Mouse (Mus musculus) gastrocnemius, adult 2 months (tissue): Measurements from ENCODE around the gene Wdr73. TPM values are rescaled to one million over a fixed set of nuclear protein-coding genes. Genes with fewer than 3 reads are reported as not detected.

Source experiments
- DNase-seq: peaks from one replicate; pipeline ENCODE4 v3.0.0; 2022
- H3K27ac ChIP-seq: fragments of 200-600 bp; 2 replicates; pipeline ENCODE4 v1.8.1; 2022; ENCODE audit warnings: mild to moderate bottlenecking
- H3K4me3 ChIP-seq: fragments of 200-600 bp; 2 replicates; pipeline ENCODE4 v1.8.1; 2022; ENCODE audit warnings: mild to moderate bottlenecking, moderate library complexity
- CTCF ChIP-seq: fragments of 200-600 bp; IDR thresholded peaks from 2 replicates; pipeline ENCODE4 v1.8.1; 2022; ENCODE audit warnings: antibody characterized with exemption, mild to moderate bottlenecking, moderate library complexity
- intact Hi-C: fragments of 180-260 bp; cut with DNase I; formaldehyde crosslinking; loops from one replicate; pipeline ENCODE4 v1.15.1; 2025
- total RNA-seq, 2 experiments: library from RNA; stranded (reverse); gene quantifications; 2 replicates each; pipeline ENCODE4 v1.2.3; 2021

Gene Wdr73
- total RNA-seq, 2 experiments from 2014 or later = 2.9 to 3.7 TPM

DNA sequence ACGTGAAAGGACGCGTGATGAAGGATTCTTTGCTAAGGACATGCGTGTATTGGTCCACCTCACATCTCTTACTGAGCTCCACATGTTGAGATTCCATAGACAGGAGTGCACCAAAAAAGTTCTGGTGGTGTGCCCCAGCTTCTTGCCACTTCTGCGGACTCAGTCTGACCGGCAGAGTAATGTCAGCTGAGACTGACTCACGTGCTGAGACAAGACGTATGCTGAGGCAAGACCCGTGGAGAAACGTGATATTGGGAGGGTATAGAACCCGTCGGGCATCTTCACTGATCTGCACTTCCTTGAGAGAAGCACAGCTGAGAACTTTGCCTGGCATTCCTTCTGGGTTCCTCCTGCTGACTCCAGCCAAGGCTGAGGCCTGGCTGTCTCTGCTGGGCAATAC is 56.4 kb downstream of the Wdr73 start:
- DNase-seq = no peak
- Histone ChIP-seq H3K27ac (no peak overlapping the region), H3K4me3 (no peak overlapping the region)
- TF ChIP-seq CTCF = no peak
- intact Hi-C loops = loop anchor here (5.0 kb wide), 1 partner anchor 42 kb away; no protein-coding TSS in a partner anchor

DNA sequence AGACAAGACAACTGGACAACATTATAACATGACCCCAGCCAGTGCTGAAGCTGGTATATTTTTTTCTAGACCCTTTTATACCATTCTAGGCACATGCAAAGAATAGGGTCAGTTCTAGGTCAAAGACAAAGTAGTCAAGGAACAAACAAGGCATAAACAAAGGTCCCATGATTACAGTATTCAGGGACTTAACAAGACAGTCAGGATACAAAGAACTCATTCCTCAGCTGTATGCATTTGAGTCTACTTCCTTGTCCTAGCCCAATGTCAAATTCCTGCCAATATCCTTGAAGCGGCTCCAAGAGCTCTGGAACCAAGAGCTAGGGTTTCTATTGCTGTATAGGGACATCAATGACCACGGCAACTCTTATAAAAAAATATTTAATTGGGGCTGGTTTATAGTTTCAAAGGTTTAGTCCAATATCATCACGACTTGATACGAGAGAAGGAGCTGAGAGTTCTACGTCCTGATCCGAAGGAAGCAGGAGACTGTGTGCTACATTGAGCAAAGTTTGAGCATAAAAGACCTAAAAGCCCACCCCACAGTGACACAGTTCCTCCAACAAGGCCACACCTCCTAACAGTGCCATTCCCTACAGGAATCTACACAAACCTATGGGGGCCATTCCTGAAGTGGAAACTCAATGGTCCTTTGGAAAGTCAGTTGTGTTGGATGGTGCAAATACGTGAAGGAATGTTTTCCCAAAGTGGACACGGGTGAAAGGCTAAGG is 57.0 kb downstream of the Wdr73 start:
- H3K4me3 ChIP-seq = no peak overlapping the region
- intact Hi-C loops = no loop called here
- H3K27ac ChIP-seq = no peak overlapping the region
- TF ChIP-seq CTCF = no peak
- no peak for DNase-seq

DNA sequence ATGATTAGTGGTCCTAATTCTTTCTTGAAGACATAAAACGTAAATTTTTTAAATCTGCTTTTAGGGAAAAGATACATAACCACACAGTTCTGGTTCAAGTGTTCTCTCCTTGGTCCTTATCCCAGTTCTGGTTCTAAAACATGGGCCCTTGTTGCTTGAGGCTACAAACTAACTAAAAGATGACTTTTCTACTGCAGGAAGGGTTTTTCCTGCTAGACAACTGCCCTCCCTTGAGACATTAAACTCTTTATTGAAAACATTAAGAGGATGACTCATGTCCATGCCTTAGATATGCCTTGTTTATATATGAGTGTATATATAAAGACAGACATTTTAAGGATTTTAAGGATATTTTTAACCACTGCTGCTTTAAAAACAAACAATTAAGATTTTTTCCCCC is 57.9 kb downstream of the Wdr73 start:
- no peak for TF ChIP-seq CTCF
- DNase-seq = no peak
- intact Hi-C loops = no loop called here
- H3K4me3 ChIP-seq = no peak overlapping the region
- H3K27ac ChIP-seq = no peak overlapping the region

DNA sequence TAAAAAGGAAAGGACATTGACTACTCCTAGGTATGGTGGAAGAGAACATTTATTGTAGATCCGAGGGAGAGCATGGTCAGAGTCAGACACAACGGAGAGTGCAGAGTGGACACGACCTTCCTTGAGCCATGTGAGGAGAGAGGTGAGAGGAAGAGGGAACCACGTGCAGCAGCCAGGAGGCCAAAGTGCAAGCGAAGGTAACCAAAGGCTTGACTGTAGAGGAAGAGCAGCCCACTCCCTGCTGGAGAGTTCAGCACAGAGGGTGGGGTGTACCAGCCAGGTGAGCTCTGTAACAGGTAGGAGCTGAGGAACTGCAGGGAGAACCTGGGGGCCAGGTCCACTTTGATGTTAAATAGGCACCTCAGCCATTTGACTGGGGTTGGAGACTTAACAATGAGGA is 58.9 kb downstream of the Wdr73 start:
- no peak for DNase-seq
- intact Hi-C loops = no loop called here
- TF ChIP-seq CTCF = no peak
- no peak overlapping the region for H3K4me3 ChIP-seq
- no peak overlapping the region for H3K27ac ChIP-seq

DNA sequence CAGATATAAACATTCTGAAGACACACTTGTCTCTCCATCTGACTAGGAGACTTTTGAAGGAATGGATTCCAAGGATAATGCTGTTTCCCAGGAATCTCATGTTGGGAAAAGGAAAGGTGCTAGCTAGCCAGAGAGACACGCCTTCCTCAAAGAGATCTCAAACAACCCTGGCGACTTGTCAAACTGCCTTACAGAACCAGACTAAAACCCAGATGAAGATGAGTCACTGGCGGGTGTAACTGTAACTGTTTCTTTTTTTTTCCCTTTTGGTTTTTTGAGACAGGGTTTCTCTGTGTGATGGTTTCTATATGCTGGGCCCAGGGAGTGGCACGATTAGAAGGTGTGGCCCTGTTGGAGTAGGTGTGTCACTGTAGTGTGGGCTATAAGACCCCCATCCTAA is 60.1 kb downstream of the Wdr73 start:
- Histone ChIP-seq H3K27ac (no peak overlapping the region), H3K4me3 (no peak overlapping the region)
- TF ChIP-seq CTCF = no peak
- intact Hi-C loops = no loop called here
- DNase-seq = no peak

Other genes starting within 250 kb of the Wdr73 start
- 10 to 100 TPM; 12.0 to 13.1 TPM for gene Crtc3, start 212.4 kb downstream of the Wdr73 start, total RNA-seq
- gene Iqgap1, start 75.3 kb downstream of the Wdr73 start, total RNA-seq = 10 to 100 TPM; 14.8 to 16.0 TPM
- gene Zscan2, start 40.3 kb downstream of the Wdr73 start, total RNA-seq = 1 to 10 TPM; 1.3 to 1.7 TPM
- gene Nmb, start 3.8 kb upstream of the Wdr73 start, total RNA-seq = 1 to 10 TPM; 3.6 to 4.0 TPM
- 10 to 100 TPM; 21.4 to 31.5 TPM for gene Sec11a, start 46.5 kb upstream of the Wdr73 start, total RNA-seq
- 10 to 100 TPM; 11.6 to 20.1 TPM for gene Zfp592, start 92.4 kb upstream of the Wdr73 start, total RNA-seq
- gene Alpk3, start 156.3 kb upstream of the Wdr73 start, total RNA-seq = 100 to 1,000 TPM; 238 to 380 TPM
- under 1 TPM; 0.26 to 0.47 TPM for gene Slc28a1, start 213.5 kb upstream of the Wdr73 start, total RNA-seq